Mouse (Mus musculus): ENCODE results near the gene Nipsnap1. TPM values are rescaled to one million over a fixed set of nuclear protein-coding genes. Genes with fewer than 3 reads are reported as not detected.

The Nipsnap1 gene
- polyA plus RNA-seq, 1 experiment from 2014 or later = 84.6 TPM

DNA sequence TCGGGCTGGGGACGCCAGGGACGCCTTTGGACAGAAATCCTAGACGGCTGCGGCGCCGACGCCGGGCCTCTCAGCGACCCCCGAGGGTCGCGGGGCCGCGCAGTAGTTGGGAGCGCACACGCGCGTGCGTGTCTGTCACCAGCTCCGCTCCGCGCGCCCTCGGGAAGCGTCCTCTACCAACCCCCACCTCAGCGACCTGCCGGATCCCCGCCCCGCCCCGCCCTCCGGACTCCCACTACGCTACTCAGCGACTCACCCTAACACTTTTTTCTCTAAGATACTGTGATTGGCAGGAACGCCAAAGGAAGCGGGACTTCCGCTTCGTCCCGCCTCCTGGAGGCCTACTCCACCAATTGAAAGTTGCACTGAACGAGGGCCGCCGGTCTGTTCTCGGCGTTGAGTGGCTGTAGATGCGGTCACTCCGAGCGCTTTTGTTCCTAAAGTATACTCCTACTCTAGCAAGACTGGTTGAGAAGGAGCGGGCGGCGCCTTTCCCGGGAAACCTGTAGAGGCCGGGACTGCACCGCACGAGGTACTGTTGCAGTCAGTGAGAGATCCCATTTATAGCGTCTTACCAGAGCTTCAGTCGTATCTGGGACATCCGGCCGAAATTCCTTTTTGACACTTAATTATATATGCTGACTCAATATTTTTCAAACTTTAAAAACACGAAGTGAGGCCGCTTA, 24.4 kb upstream of the Nipsnap1 start, which contains the start of gene Nf2:
Gene Nf2, minus strand, starts transcription at position 279 of the 686 bp plus-strand sequence.
- under 1% methylated on average over 60 of the region's 60 CpGs for WGBS
- Histone ChIP-seq H3K4me3 (peak within 1 kb of the TSS; percentile 81), H3K9me3 (peaks cover 3% of the 10 kb centered on the region; the same call in 1 of the 2 replicates), H3K27me3 (ENCODE audit: poor library complexity, severe bottlenecking) (no peaks in the 10 kb centered on the region), H3K4me1 (peaks cover 20% of the 10 kb centered on the region), H3K27ac (peak within 1 kb of the TSS; percentile 97), H3K36me3 (replicated peaks) (peaks cover 3% of the 10 kb centered on the region; the same call in 1 of the 2 replicates)
- DNase-seq (ENCODE audit: extremely low spot score, low spot score) = peak; percentile 98

DNA sequence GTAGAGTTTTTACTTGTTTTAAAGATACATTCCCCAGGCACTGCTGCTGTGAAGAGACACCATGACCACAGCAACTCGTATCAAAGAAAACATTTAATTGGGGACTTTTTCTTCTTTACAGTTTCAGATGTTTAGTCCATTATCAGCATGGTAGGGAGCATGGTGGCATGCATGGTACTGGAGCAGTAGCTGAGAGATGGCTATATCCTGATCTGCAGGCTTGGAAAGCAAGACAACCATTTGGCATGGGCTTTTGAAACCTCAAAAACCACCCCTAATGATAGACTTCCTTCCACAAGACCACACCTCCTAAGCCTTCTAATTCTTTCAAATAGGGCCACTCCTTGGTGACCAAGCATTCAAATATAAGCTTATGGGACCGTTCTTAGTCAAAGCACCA, 23.3 kb upstream of the Nipsnap1 start:
- Histone ChIP-seq H3K9me3 (peaks cover 3% of the 10 kb centered on the region; the same call in 1 of the 2 replicates), H3K27me3 (ENCODE audit: poor library complexity, severe bottlenecking) (no peaks in the 10 kb centered on the region), H3K4me1 (peaks cover 20% of the 10 kb centered on the region), H3K4me3 (peak overlapping the region; percentile 81), H3K27ac (no peak overlapping the region), H3K36me3 (replicated peaks) (peaks cover 3% of the 10 kb centered on the region; the same call in 1 of the 2 replicates)
- no peak for DNase-seq (ENCODE audit: extremely low spot score, low spot score)
- WGBS = 94% methylated on average over 2 of the region's 2 CpGs

DNA sequence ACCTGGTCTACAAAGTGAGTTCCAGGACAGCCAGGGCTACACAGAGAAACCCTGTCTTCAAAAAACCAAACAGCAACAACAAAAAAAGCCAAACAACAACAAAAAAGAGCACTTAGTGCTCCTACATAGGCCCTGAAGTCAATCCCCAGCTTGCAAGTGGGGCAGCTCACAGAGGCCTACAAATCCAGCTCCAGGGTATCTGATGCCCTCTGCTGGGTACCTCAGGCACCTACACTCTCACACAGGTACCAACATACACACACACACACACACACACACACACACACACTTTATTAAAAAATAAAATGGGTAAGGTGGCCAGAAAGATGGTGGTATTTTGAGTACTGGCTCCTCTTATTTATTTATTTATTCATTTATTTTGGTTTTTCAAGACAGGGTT, 20.7 kb upstream of the Nipsnap1 start:
- Histone ChIP-seq H3K4me3 (no peak overlapping the region), H3K36me3 (replicated peaks) (no peaks in the 10 kb centered on the region), H3K9me3 (peaks cover 3% of the 10 kb centered on the region; the same call in 1 of the 2 replicates), H3K27me3 (ENCODE audit: poor library complexity, severe bottlenecking) (no peaks in the 10 kb centered on the region), H3K27ac (no peak overlapping the region), H3K4me1 (peaks cover 3% of the 10 kb centered on the region)
- no peak for DNase-seq (ENCODE audit: extremely low spot score, low spot score)

DNA sequence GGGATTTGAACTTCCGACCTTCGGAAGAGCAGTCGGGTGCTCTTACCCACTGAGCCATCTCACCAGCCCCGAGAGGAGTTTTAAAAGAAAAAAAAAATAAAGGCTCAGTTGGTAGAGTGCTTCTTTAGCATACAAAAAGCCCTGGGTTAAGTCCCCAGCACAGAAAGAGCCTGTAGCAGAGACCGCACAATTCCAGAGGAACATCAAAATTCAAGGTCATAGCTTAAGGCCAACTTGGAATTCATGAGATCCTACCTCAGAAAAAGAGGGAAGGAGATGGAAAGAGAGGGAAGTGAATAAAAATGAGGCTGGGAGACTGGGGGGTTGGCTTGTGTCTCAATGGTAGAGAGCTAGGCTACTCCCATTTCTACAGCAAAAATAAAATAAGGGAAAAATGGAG, 19.6 kb upstream of the Nipsnap1 start:
- 87% methylated on average over 5 of the region's 5 CpGs for WGBS
- Histone ChIP-seq H3K4me3 (no peak overlapping the region), H3K9me3 (peaks cover 3% of the 10 kb centered on the region; the same call in 1 of the 2 replicates), H3K27me3 (ENCODE audit: poor library complexity, severe bottlenecking) (no peaks in the 10 kb centered on the region), H3K4me1 (no peaks in the 10 kb centered on the region), H3K27ac (no peak overlapping the region), H3K36me3 (replicated peaks) (no peaks in the 10 kb centered on the region)
- no peak for DNase-seq (ENCODE audit: extremely low spot score, low spot score)

DNA sequence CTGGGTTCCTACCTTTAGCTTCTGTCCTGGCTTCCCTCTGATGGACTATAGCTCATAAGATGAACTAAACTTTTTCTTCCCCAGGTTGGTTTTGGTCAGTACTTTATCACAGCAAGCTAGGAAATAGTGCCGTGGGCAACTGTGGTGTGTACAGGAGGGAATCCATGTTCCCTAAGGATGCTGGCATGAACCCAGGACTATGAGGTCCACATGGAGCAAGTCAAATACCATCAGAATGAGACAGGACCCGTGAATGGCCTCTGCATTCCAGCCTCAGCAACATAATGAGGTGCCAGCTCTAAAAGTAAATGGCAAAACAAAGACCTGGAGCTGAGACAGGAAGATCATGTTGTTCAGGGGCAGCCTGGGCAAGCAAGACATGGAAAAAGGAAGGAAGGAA, 15.3 kb upstream of the Nipsnap1 start:
- Histone ChIP-seq H3K4me3 (no peak overlapping the region), H3K9me3 (no peaks in the 10 kb centered on the region), H3K36me3 (replicated peaks) (no peaks in the 10 kb centered on the region), H3K27me3 (ENCODE audit: poor library complexity, severe bottlenecking) (no peaks in the 10 kb centered on the region), H3K27ac (no peak overlapping the region), H3K4me1 (peaks cover 14% of the 10 kb centered on the region)
- WGBS = 73% methylated on average over 2 of the region's 2 CpGs
- no peak for DNase-seq (ENCODE audit: extremely low spot score, low spot score)

DNA sequence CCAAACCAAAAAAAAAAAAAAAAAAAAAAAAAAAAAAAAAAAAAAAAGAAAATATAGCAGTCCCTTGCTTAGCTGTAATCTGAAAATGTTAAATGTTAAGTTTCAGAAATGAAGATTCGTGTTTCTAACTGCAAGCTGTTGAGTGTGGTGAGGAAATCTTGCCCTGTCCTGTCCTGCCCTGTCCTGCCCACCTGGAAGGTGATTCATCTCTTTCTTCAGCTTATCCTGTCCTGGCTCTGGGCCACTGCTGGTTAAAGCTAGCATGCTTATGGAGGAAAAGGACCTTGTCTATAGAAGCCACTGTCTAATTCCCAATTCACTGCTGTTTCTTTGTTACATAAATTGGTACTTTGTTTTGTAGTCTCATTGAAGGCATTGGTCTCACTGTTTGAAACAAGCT, 12.8 kb upstream of the Nipsnap1 start:
- no peaks in the 10 kb centered on the region for H3K36me3 ChIP-seq (replicated peaks)
- no peak overlapping the region for H3K27ac ChIP-seq
- H3K27me3 ChIP-seq (ENCODE audit: poor library complexity, severe bottlenecking) = no peaks in the 10 kb centered on the region
- H3K4me3 ChIP-seq = no peak overlapping the region
- H3K4me1 ChIP-seq = peaks cover 14% of the 10 kb centered on the region
- WGBS = 74% methylated on average over 1 of the region's 1 CpGs
- DNase-seq (ENCODE audit: extremely low spot score, low spot score) = no peak
- no peaks in the 10 kb centered on the region for H3K9me3 ChIP-seq

DNA sequence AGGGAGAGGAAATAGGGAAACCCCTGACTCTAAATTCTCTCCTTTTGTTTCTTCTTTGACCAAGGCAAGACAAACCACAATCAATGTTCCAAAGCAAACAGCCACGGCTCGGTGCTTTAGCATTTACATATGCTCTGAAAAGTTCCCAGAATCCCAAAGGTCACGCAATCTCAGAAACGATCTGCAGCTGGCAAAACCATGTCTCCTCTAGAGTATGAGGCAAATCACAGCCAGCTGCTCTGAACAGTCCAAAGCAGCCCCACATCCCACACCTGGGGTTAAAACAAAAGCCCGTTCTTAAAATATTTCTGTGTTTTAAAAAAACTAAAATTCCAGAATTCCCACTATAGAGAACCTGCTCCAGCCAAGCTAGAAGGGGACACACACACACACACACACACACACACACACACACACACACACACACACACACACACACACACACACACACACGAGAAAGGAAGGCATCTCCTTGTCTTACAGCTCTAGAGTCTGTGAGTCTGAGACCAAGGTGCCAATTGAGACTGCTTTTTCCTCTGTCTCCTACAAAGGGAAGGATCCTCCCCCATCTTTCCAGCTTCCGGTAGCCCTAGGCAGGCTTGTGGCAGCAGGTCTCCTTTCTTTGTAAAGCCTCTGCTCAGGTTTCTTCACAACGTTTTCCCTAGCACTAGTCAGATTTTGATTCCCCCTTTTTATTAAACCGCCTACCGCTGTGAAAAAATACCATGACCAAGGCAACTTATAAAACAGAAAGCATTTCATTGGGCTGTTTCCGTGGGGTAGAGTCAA, 11.7 kb upstream of the Nipsnap1 start:
- no peak for DNase-seq (ENCODE audit: extremely low spot score, low spot score)
- peaks cover 14% of the 10 kb centered on the region for H3K4me1 ChIP-seq
- H3K9me3 ChIP-seq = no peaks in the 10 kb centered on the region
- H3K36me3 ChIP-seq (replicated peaks) = no peaks in the 10 kb centered on the region
- WGBS = 54% methylated on average over 11 of the region's 11 CpGs
- peak overlapping the region; percentile 70 for H3K27ac ChIP-seq
- H3K27me3 ChIP-seq (ENCODE audit: poor library complexity, severe bottlenecking) = no peaks in the 10 kb centered on the region
- H3K4me3 ChIP-seq = no peak overlapping the region

DNA sequence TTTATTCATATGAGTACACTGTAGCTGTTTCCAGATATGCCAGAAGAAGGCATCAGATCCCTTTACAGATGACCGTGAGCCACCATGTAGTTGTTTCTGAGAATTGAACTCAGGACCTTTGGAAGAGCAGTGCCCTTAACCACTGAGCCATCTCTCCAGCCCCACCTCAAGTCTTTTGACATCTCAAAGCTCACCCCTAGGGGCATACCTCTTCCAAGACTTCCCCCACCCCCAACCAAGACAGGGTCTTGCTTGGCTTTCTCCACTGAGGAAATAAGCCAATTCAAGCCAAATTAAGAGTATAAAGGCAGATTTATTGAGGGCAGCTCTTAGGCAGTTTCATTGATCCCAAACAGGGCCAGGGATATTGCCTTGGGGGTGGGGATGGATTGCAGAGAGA, 11.0 kb upstream of the Nipsnap1 start:
- H3K4me3 ChIP-seq = no peak overlapping the region
- no peaks in the 10 kb centered on the region for H3K27me3 ChIP-seq (ENCODE audit: poor library complexity, severe bottlenecking)
- 94% methylated on average over 1 of the region's 1 CpGs for WGBS
- H3K36me3 ChIP-seq (replicated peaks) = no peaks in the 10 kb centered on the region
- DNase-seq (ENCODE audit: extremely low spot score, low spot score) = no peak
- H3K27ac ChIP-seq = no peak overlapping the region
- no peaks in the 10 kb centered on the region for H3K9me3 ChIP-seq
- peaks cover 14% of the 10 kb centered on the region for H3K4me1 ChIP-seq

DNA sequence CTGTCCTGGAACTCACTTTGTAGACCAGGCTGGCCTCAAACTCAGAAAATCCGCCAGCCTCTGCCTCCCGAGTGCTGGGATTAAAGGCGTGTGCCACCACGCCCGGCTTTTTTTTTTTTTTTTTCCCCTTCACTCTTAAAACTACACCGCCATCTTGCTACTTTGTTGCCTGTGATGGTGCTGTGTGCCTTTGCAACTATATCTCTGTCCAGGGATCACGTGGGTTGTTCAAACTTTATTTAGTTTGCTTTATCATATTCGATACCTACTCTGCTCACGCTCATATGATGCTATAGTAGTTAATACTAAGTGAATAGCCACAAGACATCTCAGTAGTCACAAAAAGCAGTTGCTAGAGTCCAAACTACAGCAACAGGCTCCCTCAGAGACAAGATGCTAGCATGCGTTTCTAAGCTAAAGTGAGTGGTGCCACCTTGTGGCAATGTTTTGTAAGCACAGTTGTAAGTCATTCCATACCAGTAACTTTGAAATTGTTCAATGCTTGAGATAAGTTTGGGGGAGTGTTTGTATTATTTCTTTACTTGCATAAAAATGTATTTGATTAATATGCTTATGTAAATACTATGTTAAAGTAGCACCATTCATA, 8.0 kb upstream of the Nipsnap1 start:
- Histone ChIP-seq H3K27ac (no peak overlapping the region), H3K27me3 (ENCODE audit: poor library complexity, severe bottlenecking) (no peaks in the 10 kb centered on the region), H3K4me1 (peaks cover 14% of the 10 kb centered on the region), H3K9me3 (no peaks in the 10 kb centered on the region), H3K36me3 (replicated peaks) (no peaks in the 10 kb centered on the region), H3K4me3 (no peak overlapping the region)
- WGBS = 32% methylated on average over 10 of the region's 10 CpGs
- DNase-seq (ENCODE audit: extremely low spot score, low spot score) = peak; percentile 48

DNA sequence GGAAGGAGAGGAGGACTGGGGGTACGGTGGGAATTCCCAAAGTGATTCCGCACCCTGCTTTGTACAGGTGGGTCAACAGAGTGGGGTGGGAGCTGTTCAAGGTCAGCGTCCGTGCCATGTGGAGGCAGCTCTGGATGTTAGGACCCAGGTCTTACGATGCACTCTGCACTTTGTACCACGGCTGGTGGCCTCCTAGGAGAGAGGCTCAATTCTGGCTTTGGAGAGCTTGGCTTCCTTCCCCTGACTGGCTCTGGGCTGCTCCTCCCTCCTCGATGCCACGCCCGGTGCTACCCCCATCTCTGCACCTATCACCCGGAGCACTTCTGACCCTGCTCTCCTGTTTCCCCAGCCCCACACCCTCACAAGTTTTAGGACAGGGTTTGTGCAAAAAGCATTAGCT, 800 bp downstream of the Nipsnap1 start:
- Histone ChIP-seq H3K9me3 (peaks cover 9% of the 10 kb centered on the region; the same call in 1 of the 2 replicates), H3K36me3 (replicated peaks) (peaks cover 22% of the 10 kb centered on the region), H3K4me1 (peaks cover 17% of the 10 kb centered on the region), H3K27me3 (ENCODE audit: poor library complexity, severe bottlenecking) (no peaks in the 10 kb centered on the region), H3K27ac (peak overlapping the region; percentile 92), H3K4me3 (peak overlapping the region; percentile 87)
- DNase-seq (ENCODE audit: extremely low spot score, low spot score) = peak; percentile 31
- WGBS = 5% methylated on average over 10 of the region's 10 CpGs

DNA sequence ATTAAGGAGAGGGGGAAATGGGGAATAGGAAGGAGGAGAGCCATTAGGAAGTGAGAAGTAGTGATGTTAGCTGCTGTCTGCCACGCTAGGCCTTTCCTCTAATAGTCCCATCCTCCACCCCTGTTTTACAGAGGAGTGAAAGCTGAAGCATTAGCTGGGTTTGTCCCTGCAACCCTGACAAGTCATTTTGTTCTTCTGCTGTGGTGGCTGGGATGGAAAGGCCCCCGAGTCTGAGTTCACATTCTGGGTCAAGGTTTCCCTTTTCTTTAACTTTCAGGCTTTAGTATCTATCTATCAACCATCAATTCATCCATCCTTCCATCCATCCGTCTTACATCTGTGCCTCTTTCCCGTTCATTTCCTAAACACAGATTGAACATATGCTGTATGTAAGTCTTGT, 7.3 kb downstream of the Nipsnap1 start:
- no peak overlapping the region for H3K4me3 ChIP-seq
- peaks cover 9% of the 10 kb centered on the region; the same call in 1 of the 2 replicates for H3K4me1 ChIP-seq
- H3K27ac ChIP-seq = no peak overlapping the region
- no peak for DNase-seq (ENCODE audit: extremely low spot score, low spot score)
- H3K36me3 ChIP-seq (replicated peaks) = peaks cover 51% of the 10 kb centered on the region
- H3K27me3 ChIP-seq (ENCODE audit: poor library complexity, severe bottlenecking) = no peaks in the 10 kb centered on the region
- H3K9me3 ChIP-seq = peaks cover 6% of the 10 kb centered on the region; the same call in 1 of the 2 replicates
- WGBS = 85% methylated on average over 4 of the region's 4 CpGs

DNA sequence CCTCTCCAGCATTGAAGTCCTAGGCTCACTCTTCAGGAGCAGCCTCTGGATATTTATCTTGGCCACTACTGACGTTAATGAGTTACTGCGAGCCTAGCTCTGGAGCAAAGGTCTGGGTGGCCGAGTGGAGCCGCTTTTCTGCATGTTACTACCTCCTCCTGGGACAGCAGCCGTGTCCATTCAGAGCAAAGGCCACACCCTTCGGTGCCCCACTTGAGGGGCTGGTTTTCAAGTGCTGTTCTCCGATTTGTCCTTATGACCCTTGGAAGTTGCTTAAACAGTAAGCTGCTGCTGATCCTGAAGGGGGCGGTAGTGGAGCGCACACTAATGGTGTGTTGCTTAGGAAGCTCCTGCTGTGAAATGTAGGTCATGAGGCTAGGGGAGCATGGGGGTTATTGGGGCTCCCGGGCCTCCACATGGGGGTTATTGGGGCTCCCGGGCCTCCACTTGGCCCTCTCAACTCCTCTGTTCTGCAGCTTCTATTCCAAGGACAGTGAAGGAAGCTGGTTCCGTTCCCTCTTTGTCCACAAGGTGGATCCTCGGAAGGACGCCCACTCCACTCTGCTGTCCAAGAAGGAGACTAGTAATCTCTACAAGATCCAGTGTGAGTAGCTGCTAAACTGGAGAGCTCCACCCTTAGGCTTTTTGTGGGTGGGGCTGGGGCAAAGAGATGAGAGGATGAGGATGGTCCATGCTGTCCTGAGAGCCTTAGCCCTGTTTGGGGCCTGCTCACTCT, 9.3 kb downstream of the Nipsnap1 start:
- WGBS = 52% methylated on average over 14 of the region's 14 CpGs
- no peaks in the 10 kb centered on the region for H3K9me3 ChIP-seq
- no peak overlapping the region for H3K27ac ChIP-seq
- H3K27me3 ChIP-seq (ENCODE audit: poor library complexity, severe bottlenecking) = no peaks in the 10 kb centered on the region
- H3K4me3 ChIP-seq = no peak overlapping the region
- peaks cover 9% of the 10 kb centered on the region; the same call in 1 of the 2 replicates for H3K4me1 ChIP-seq
- H3K36me3 ChIP-seq (replicated peaks) = peaks cover 55% of the 10 kb centered on the region
- no peak for DNase-seq (ENCODE audit: extremely low spot score, low spot score)

Measured in forebrain, embryonic 10.5 days (tissue).